Mouse (Mus musculus): ENCODE results near the gene Tmem170b.

DNA sequence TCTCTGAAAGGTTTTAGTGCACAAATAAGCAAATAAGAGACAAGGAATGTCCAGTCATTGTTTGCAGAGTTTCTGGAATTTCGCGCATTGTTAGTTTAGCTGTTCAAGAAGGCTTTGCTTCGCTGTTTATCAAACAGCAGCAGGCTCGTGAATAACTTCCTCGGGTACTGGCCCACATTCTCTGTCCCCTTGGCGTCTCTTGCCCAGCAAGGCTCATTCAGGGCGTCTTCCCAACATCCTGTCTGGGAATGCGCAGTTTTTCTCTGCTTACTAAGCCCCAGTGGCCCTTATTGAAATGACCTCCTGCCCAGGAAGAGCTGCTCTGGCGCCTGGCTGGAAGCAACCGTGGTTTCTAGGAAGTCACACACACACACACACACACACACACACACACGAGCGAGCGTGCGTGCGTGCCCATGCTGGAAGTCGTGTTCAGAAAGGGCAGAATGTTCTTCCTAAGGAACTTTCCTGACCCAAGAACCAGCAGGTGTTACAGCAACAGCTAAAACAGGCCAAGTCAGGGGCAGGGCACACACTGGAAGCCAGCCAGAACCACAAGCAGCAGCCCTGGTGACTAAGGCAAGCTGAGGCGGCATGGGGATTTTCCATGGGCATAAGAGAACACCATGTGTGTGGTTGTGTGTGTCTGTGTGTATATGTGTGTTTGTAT is 56.8 kb downstream of the Tmem170b start:
- TF ChIP-seq CTCF (IDR thresholded peaks at IDR 0.05; ENCODE audit: borderline replicate concordance, insufficient read depth, low read length) (no peak), POLR2A (IDR thresholded peaks at IDR 0.05; ENCODE audit: low read depth, low read length) (no peak)

All from embryonic fibroblast, embryonic 13.5 days (primary cell).